In genomic region chr12:117795303-117795702, GRCm38 (mm10) we compare ENCODE assay signal across 27 mouse cellular contexts. TPM values are rescaled to one million over a fixed set of nuclear protein-coding genes. Genes with fewer than 3 reads are reported as not detected.
A peak's percentile ranks its signal among the peaks of the same experiment; 100 is the strongest.
DNase-seq lines count a peak whose midpoint lies in the region; ATAC-seq lines count a peak whose summit lies in the region.
"Had no signal": no experiment of that assay in that cellular context is flagged by ENCODE, and none has a peak within 500 bp of the region (broad histone marks: within the 10 kb centered on the region; RNA-seq: fewer than 3 reads in every experiment).

No protein-coding gene starts in this region.

- DNase-seq in cerebellum, postnatal 10 days: peak; percentile 42 to 65
- DNase-seq in cerebellum, adult 18-20 months: no peak
- no peak for DNase-seq in hindbrain, embryonic 14.5 days (ENCODE audit: low spot score)
- no peak for DNase-seq in hindbrain, embryonic 10.5 days (ENCODE audit: low spot score)
- peak; percentile 32 for DNase-seq in midbrain, embryonic 14.5 days
- no peak for DNase-seq in thymus, postnatal 0 days (ENCODE audit: low spot score)
- DNase-seq: adrenal gland, postnatal 10 days; cerebellum, adult 11 months; cerebellum, adult 9-11 months; gastrocnemius, postnatal 14 days; heart, adult 18-20 months; heart, postnatal 4 days; kidney, adult 2 months; kidney, postnatal 36 days; liver, postnatal 0 days; lung, postnatal 4 days; right cerebral cortex, adult 18-20 months; spleen, adult 18-20 months; thymus, postnatal 25 days had no signal

- H3K4me1 ChIP-seq in hindbrain, embryonic 14.5 days (replicated peaks; ENCODE audit: control insufficient read depth, insufficient read depth, low read length): no peaks in the 10 kb centered on the region
- no peaks in the 10 kb centered on the region for H3K4me1 ChIP-seq in hindbrain, embryonic 10.5 days (replicated peaks)
- no peaks in the 10 kb centered on the region for H3K4me1 ChIP-seq in midbrain, embryonic 14.5 days (ENCODE audit: control insufficient read depth, insufficient read depth, low read length)
- no peaks in the 10 kb centered on the region for H3K4me1 ChIP-seq in midbrain, embryonic 13.5 days (replicated peaks)
- 0 out of 2 replicates have a peak, but pooled peaks cover 3% of the 10 kb centered on the region for H3K4me1 ChIP-seq in forebrain, embryonic 16.5 days (replicated peaks; ENCODE audit: control insufficient read depth, insufficient read depth, low read length)
- H3K4me1 ChIP-seq: embryonic facial prominence, embryonic 13.5 days; heart, embryonic 12.5 days; liver, embryonic 12.5 days; megakaryocyte, embryonic 14.5 days had no signal

- H3K9me3 ChIP-seq in hindbrain, embryonic 14.5 days (ENCODE audit: control insufficient read depth, low read length): no peaks in the 10 kb centered on the region
- no peaks in the 10 kb centered on the region for H3K9me3 ChIP-seq in hindbrain, embryonic 10.5 days
- H3K9me3 ChIP-seq in midbrain, embryonic 14.5 days (ENCODE audit: control insufficient read depth, low read length): no peaks in the 10 kb centered on the region
- H3K9me3 ChIP-seq in midbrain, embryonic 13.5 days: no peaks in the 10 kb centered on the region
- H3K9me3 ChIP-seq in forebrain, embryonic 16.5 days (ENCODE audit: control insufficient read depth, low read length): no peaks in the 10 kb centered on the region
- H3K9me3 ChIP-seq: embryonic facial prominence, embryonic 13.5 days; heart, embryonic 12.5 days; liver, embryonic 12.5 days; megakaryocyte, embryonic 14.5 days had no signal

- no peak overlapping the region for H3K27ac ChIP-seq in hindbrain, embryonic 14.5 days
- no peak overlapping the region for H3K27ac ChIP-seq in hindbrain, embryonic 10.5 days
- no peak overlapping the region for H3K27ac ChIP-seq in midbrain, embryonic 14.5 days (replicated peaks; ENCODE audit: low read depth, low read length)
- H3K27ac ChIP-seq in midbrain, embryonic 13.5 days: no peak overlapping the region
- H3K27ac ChIP-seq in forebrain, embryonic 16.5 days (ENCODE audit: low read length): no peak overlapping the region
- H3K27ac ChIP-seq: embryonic facial prominence, embryonic 13.5 days; layer of hippocampus, adult 2 months; liver, embryonic 12.5 days had no signal

- peak; percentile 48; the same call in 1 of the 2 replicates for ATAC-seq in hindbrain, embryonic 14.5 days (ENCODE audit: low FRiP score)
- ATAC-seq in midbrain, embryonic 14.5 days (ENCODE audit: low FRiP score, low TSS enrichment): 0 out of 2 replicates have a peak, but pooled peaks have one; percentile 11
- ATAC-seq in midbrain, embryonic 13.5 days: no peak
- peak; percentile 47; the same call in 1 of the 2 replicates for ATAC-seq in forebrain, embryonic 16.5 days
- ATAC-seq: liver, embryonic 12.5 days; liver, postnatal 0 days had no signal

- H3K4me3 ChIP-seq in hindbrain, embryonic 14.5 days (replicated peaks; ENCODE audit: low read length): no peak overlapping the region
- no peak overlapping the region for H3K4me3 ChIP-seq in hindbrain, embryonic 10.5 days
- H3K4me3 ChIP-seq in midbrain, embryonic 14.5 days (replicated peaks; ENCODE audit: low read depth, low read length): no peak overlapping the region
- H3K4me3 ChIP-seq in midbrain, embryonic 13.5 days (replicated peaks): no peak overlapping the region
- no peak overlapping the region for H3K4me3 ChIP-seq in forebrain, embryonic 16.5 days (replicated peaks; ENCODE audit: low read length)
- H3K4me3 ChIP-seq: embryonic facial prominence, embryonic 13.5 days; heart, embryonic 12.5 days; layer of hippocampus, adult 2 months; liver, embryonic 12.5 days; megakaryocyte, embryonic 14.5 days had no signal

- H3K9ac ChIP-seq in hindbrain, embryonic 14.5 days: no peak overlapping the region
- H3K9ac ChIP-seq in midbrain, embryonic 14.5 days (replicated peaks; ENCODE audit: low read length): no peak overlapping the region
- no peak overlapping the region for H3K9ac ChIP-seq in midbrain, embryonic 13.5 days (replicated peaks)
- H3K9ac ChIP-seq in forebrain, embryonic 16.5 days (replicated peaks; ENCODE audit: low read depth, low read length): no peak overlapping the region
- H3K9ac ChIP-seq: embryonic facial prominence, embryonic 13.5 days; heart, embryonic 12.5 days; liver, embryonic 12.5 days; liver, postnatal 0 days had no signal

- no peaks in the 10 kb centered on the region for H3K27me3 ChIP-seq in hindbrain, embryonic 14.5 days (ENCODE audit: control insufficient read depth, insufficient read depth, low read length)
- H3K27me3 ChIP-seq in hindbrain, embryonic 10.5 days (ENCODE audit: insufficient read depth, poor library complexity, severe bottlenecking): no peaks in the 10 kb centered on the region
- H3K27me3 ChIP-seq in midbrain, embryonic 14.5 days (ENCODE audit: control insufficient read depth, insufficient read depth, low read length): no peaks in the 10 kb centered on the region
- peaks cover 31% of the 10 kb centered on the region for H3K27me3 ChIP-seq in midbrain, embryonic 13.5 days
- no peaks in the 10 kb centered on the region for H3K27me3 ChIP-seq in forebrain, embryonic 16.5 days (replicated peaks; ENCODE audit: control insufficient read depth, insufficient read depth, low read length)
- H3K27me3 ChIP-seq: CH12.LX; embryonic facial prominence, embryonic 13.5 days; heart, embryonic 12.5 days; liver, embryonic 12.5 days had no signal

- 63% methylated on average over 4 of the region's 4 CpGs for WGBS in hindbrain, embryonic 14.5 days
- WGBS in hindbrain, embryonic 10.5 days: 83% methylated on average over 4 of the region's 4 CpGs
- 69% methylated on average over 4 of the region's 4 CpGs for WGBS in midbrain, embryonic 14.5 days
- 66% methylated on average over 4 of the region's 4 CpGs for WGBS in midbrain, embryonic 13.5 days
- WGBS in forebrain, embryonic 16.5 days: 31% methylated on average over 4 of the region's 4 CpGs

- H3K36me3 ChIP-seq in hindbrain, embryonic 14.5 days (replicated peaks; ENCODE audit: control insufficient read depth, insufficient read depth): no peaks in the 10 kb centered on the region
- no peaks in the 10 kb centered on the region for H3K36me3 ChIP-seq in hindbrain, embryonic 10.5 days
- H3K36me3 ChIP-seq in midbrain, embryonic 14.5 days (ENCODE audit: control insufficient read depth, insufficient read depth, low read length): no peaks in the 10 kb centered on the region
- no peaks in the 10 kb centered on the region for H3K36me3 ChIP-seq in midbrain, embryonic 13.5 days
- H3K36me3 ChIP-seq in forebrain, embryonic 16.5 days (ENCODE audit: control insufficient read depth, insufficient read depth): no peaks in the 10 kb centered on the region
- H3K36me3 ChIP-seq: embryonic facial prominence, embryonic 13.5 days; heart, embryonic 12.5 days; liver, embryonic 12.5 days had no signal

- H3K4me2 ChIP-seq in hindbrain, embryonic 14.5 days (replicated peaks): no peak overlapping the region
- no peak overlapping the region for H3K4me2 ChIP-seq in midbrain, embryonic 14.5 days (ENCODE audit: low read length)
- H3K4me2 ChIP-seq in midbrain, embryonic 13.5 days (replicated peaks): no peak overlapping the region
- no peak overlapping the region for H3K4me2 ChIP-seq in forebrain, embryonic 16.5 days (ENCODE audit: low read length)
- H3K4me2 ChIP-seq: embryonic facial prominence, embryonic 13.5 days; heart, embryonic 12.5 days; liver, embryonic 12.5 days had no signal

RNA-seq across cellular contexts. Expression of gene Cdca7l, which starts 8.8 kb away (rescaled TPM):
- 4.9 and 5.8 TPM in 2 replicates for polyA plus RNA-seq in hindbrain, embryonic 14.5 days (2014; fragmentation: Nextera tagmentation; extraction: Ambion mirVana)
- polyA plus RNA-seq in hindbrain, embryonic 10.5 days (2016; fragmentation: Nextera tagmentation; extraction: Ambion mirVana): 32.3 and 48.3 TPM in 2 replicates
- 3.3 and 7.9 TPM in 2 replicates for polyA plus RNA-seq in midbrain, embryonic 14.5 days (2014; fragmentation: Nextera tagmentation; extraction: Ambion mirVana)
- 8.6 and 9.7 TPM in 2 replicates for polyA plus RNA-seq in midbrain, embryonic 13.5 days (2015; fragmentation: Nextera tagmentation; extraction: Ambion mirVana)
- polyA plus RNA-seq in forebrain, embryonic 16.5 days (2015; fragmentation: Nextera tagmentation; extraction: Ambion mirVana): 9.0 and 9.6 TPM in 2 replicates
- polyA plus RNA-seq in thymus, postnatal 0 days (2015; fragmentation: Nextera tagmentation; extraction: Ambion mirVana): 39.4 and 43.3 TPM in 2 replicates

Comparison
In these comparisons a context has a peak if more than half of its experiments do, and no peak if none do; other contexts are left out.
1. DNase-seq: peak in cerebellum, postnatal 10 days (2 of 2) and midbrain, embryonic 14.5 days (single experiment); none in cerebellum, adult 18-20 months (0 of 2), hindbrain, embryonic 14.5 days (single experiment), hindbrain, embryonic 10.5 days (single experiment) and thymus, postnatal 0 days (single experiment).